Mouse (Mus musculus) cerebellum, adult 9-11 months (tissue): ENCODE measurements around the gene Slc6a1.

Experiments used
- DNase-seq: peaks from one replicate; pipeline ENCODE4 v3.0.0; 2022

The Slc6a1 gene

GRCm38 (mm10) chr6:114282469-114283277 is at the start of gene Slc6a1:
TSS of gene Slc6a1 (plus strand) at chr6:114282635.
- DNase-seq, result peak; percentile 48

- DNase-seq, result no peak
These were observed 43.4 kb upstream of the Slc6a1 start for GRCm38 (mm10) chr6:114238892-114239644.

GRCm38 (mm10) chr6:114245665-114246064 is 36.8 kb upstream of the Slc6a1 start:
- DNase-seq, result no peak

- DNase-seq, result peak; percentile 50
These were observed 32.1 kb upstream of the Slc6a1 start for GRCm38 (mm10) chr6:114250311-114250710.

GRCm38 (mm10) chr6:114254927-114255326 is 27.5 kb upstream of the Slc6a1 start:
- DNase-seq, result no peak

- DNase-seq, result no peak
These were observed 24.6 kb upstream of the Slc6a1 start for GRCm38 (mm10) chr6:114257762-114258361.

GRCm38 (mm10) chr6:114258661-114259193 is 23.7 kb upstream of the Slc6a1 start:
- DNase-seq, result no peak

GRCm38 (mm10) chr6:114261609-114262008 is 20.8 kb upstream of the Slc6a1 start:
- DNase-seq, result peak; percentile 18

GRCm38 (mm10) chr6:114264010-114264409 is 18.4 kb upstream of the Slc6a1 start:
- no peak for DNase-seq

GRCm38 (mm10) chr6:114264426-114264825 is 18.0 kb upstream of the Slc6a1 start:
- DNase-seq, result no peak

- no peak for DNase-seq
These were observed 16.2 kb upstream of the Slc6a1 start for GRCm38 (mm10) chr6:114266273-114266672.

GRCm38 (mm10) chr6:114267979-114268378 is 14.5 kb upstream of the Slc6a1 start:
- no peak for DNase-seq

- peak; percentile 51 for DNase-seq
These were observed 12.8 kb upstream of the Slc6a1 start for GRCm38 (mm10) chr6:114269589-114269988.

GRCm38 (mm10) chr6:114270799-114271198 is 11.6 kb upstream of the Slc6a1 start:
- peak; percentile 37 for DNase-seq

GRCm38 (mm10) chr6:114272279-114272678 is 10.2 kb upstream of the Slc6a1 start:
- peak; percentile 80 for DNase-seq

- no peak for DNase-seq
These were observed 8.3 kb upstream of the Slc6a1 start for GRCm38 (mm10) chr6:114273997-114274728.

GRCm38 (mm10) chr6:114275800-114276199 is 6.6 kb upstream of the Slc6a1 start:
- DNase-seq, result no peak

GRCm38 (mm10) chr6:114283278-114283770 is 889 bp downstream of the Slc6a1 start:
- no peak for DNase-seq

GRCm38 (mm10) chr6:114283927-114284703 is 1.7 kb downstream of the Slc6a1 start:
- peak; percentile 44 for DNase-seq

- DNase-seq, result no peak
These were observed 3.0 kb downstream of the Slc6a1 start for GRCm38 (mm10) chr6:114285424-114285823.

GRCm38 (mm10) chr6:114289106-114289505 is 6.7 kb downstream of the Slc6a1 start:
- no peak for DNase-seq

GRCm38 (mm10) chr6:114290184-114290583 is 7.7 kb downstream of the Slc6a1 start:
- peak; percentile 53 for DNase-seq
